Mouse (Mus musculus): ENCODE results near the gene Vsnl1. TPM values are rescaled to one million over a fixed set of nuclear protein-coding genes. Genes with fewer than 3 reads are reported as not detected.

Gene Vsnl1
- not detected in 2 replicates for polyA plus RNA-seq (2015; fragmentation: Nextera tagmentation; extraction: Ambion mirVana)

- Histone ChIP-seq H3K4me1 (ENCODE audit: control insufficient read depth, low read depth, low read length) (no peaks in the 10 kb centered on the region), H3K27ac (ENCODE audit: low read length) (no peak within 1 kb of the TSS), H3K9me3 (replicated peaks; ENCODE audit: control insufficient read depth, low read length) (no peaks in the 10 kb centered on the region), H3K4me2 (ENCODE audit: low read depth, low read length) (peak within 1 kb of the TSS; percentile 35), H3K4me3 (ENCODE audit: low read depth, low read length) (peak within 1 kb of the TSS; percentile 16; the same call in 1 of the 2 replicates), H3K27me3 (ENCODE audit: control insufficient read depth, insufficient read depth, low read depth, low read length) (peaks cover 29% of the 10 kb centered on the region), H3K36me3 (ENCODE audit: control insufficient read depth, insufficient read depth) (no peaks in the 10 kb centered on the region), H3K9ac (ENCODE audit: low read depth, low read length) (no peak within 1 kb of the TSS)
- WGBS (ENCODE audit: insufficient replicate concordance), result 4% methylated on average over 34 of the region's 34 CpGs
- no peak for ATAC-seq (ENCODE audit: low read depth)
Observed at GRCm38 (mm10) chr12:11436497-11437265, at the start of gene Vsnl1. Vsnl1 (minus strand) TSS chr12:11436613.

DNA sequence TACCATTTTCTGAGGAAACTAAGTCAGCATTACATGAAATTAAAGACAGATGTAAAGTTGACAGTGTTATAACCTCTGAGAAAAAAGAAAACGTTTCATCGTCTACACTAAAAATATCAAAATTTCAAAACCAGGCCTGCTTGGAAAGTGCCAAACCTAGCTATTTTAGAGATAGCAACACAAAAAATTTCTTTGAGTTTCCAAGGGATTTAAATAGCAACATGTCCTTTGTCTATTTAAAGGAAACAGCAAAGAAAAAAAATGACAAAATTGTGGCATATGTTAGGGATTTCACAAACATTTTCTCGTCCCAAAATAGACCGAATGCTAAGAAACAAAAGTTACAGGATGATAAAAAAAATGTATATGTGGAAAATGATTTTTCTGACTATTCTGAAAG lies 20.2 kb upstream of the Vsnl1 start:
- peaks cover 6% of the 10 kb centered on the region for H3K27me3 ChIP-seq (ENCODE audit: control insufficient read depth, insufficient read depth, low read depth, low read length)
- ATAC-seq (ENCODE audit: low read depth), result no peak
- H3K4me2 ChIP-seq (ENCODE audit: low read depth, low read length), result no peak overlapping the region
- H3K36me3 ChIP-seq (ENCODE audit: control insufficient read depth, insufficient read depth), result no peaks in the 10 kb centered on the region
- H3K27ac ChIP-seq (ENCODE audit: low read length), result no peak overlapping the region
- 60% methylated on average over 4 of the region's 4 CpGs for WGBS (ENCODE audit: insufficient replicate concordance)
- no peaks in the 10 kb centered on the region for H3K9me3 ChIP-seq (replicated peaks; ENCODE audit: control insufficient read depth, low read length)
- H3K4me3 ChIP-seq (ENCODE audit: low read depth, low read length), result no peak overlapping the region
- H3K9ac ChIP-seq (ENCODE audit: low read depth, low read length), result no peak overlapping the region
- peaks cover 3% of the 10 kb centered on the region for H3K4me1 ChIP-seq (ENCODE audit: control insufficient read depth, low read depth, low read length)

DNA sequence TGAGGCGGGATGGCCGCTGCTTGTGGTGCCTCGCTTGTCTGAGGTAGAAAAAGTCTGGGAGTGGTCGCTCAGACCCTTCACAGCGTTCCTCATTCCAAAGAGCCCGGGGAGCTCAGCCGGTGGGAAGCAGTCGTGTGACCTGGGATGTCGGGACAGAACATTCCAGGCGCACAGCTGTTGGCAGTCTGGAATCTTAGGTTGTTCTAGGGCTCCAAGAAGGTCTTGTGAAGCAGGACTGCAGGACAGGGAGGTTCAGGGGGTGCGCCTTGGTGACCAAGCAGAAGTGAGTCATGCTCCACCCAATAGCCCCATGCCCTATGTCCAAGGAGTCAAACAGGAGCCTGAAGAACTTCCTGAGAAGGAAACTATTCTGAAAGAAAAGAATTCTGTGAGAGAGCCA lies 19.8 kb upstream of the Vsnl1 start:
- Histone ChIP-seq H3K4me1 (ENCODE audit: control insufficient read depth, low read depth, low read length) (peaks cover 3% of the 10 kb centered on the region), H3K4me2 (ENCODE audit: low read depth, low read length) (peak overlapping the region; percentile 61), H3K36me3 (ENCODE audit: control insufficient read depth, insufficient read depth) (no peaks in the 10 kb centered on the region), H3K9me3 (replicated peaks; ENCODE audit: control insufficient read depth, low read length) (no peaks in the 10 kb centered on the region), H3K27ac (ENCODE audit: low read length) (no peak overlapping the region), H3K9ac (ENCODE audit: low read depth, low read length) (no peak overlapping the region), H3K27me3 (ENCODE audit: control insufficient read depth, insufficient read depth, low read depth, low read length) (peaks cover 6% of the 10 kb centered on the region), H3K4me3 (ENCODE audit: low read depth, low read length) (peak overlapping the region; percentile 48)
- WGBS (ENCODE audit: insufficient replicate concordance), result 3% methylated on average over 11 of the region's 11 CpGs
- no peak for ATAC-seq (ENCODE audit: low read depth)

DNA sequence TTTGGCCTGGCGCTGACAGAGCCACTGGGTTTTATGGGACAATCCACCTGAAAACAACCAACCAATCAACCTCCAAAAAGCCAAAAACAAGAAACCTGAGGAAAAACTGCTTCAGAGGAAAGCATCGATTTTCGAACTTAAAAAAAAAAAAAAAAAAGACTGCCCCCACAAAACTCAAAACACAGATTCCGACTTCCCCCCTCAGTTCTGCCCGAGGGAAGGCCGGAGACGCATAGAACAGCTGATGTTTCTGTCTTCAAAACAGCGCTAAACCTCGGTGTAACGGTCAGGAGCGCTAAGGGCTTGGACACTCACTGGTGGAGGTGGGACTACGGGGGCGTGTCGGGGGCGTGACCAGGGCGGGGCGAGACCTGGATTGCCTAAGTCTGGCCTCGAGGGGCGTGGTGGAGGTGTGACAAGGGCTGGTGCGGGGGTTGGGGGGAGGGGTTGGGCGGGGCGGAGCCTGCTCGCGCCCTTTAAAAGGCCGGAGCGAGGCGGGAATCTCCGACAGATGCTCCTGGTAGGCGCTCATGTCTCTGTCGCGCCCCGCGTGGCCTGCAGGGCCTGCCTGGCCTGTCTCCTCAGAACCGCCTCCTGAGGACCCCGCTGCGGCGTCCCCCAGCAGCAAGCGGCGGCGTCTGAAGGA lies 19.3 kb upstream of the Vsnl1 start, which contains the start of gene Rad51ap2:
Gene Rad51ap2, plus strand, starts transcription at position 531 of the 646 bp plus-strand sequence.
- peak; percentile 99 for ATAC-seq (ENCODE audit: low read depth)
- Histone ChIP-seq H3K27ac (ENCODE audit: low read length) (no peak within 1 kb of the TSS), H3K4me2 (ENCODE audit: low read depth, low read length) (peak within 1 kb of the TSS; percentile 61), H3K9me3 (replicated peaks; ENCODE audit: control insufficient read depth, low read length) (no peaks in the 10 kb centered on the region), H3K4me3 (ENCODE audit: low read depth, low read length) (peak within 1 kb of the TSS; percentile 48), H3K27me3 (ENCODE audit: control insufficient read depth, insufficient read depth, low read depth, low read length) (peaks cover 6% of the 10 kb centered on the region), H3K36me3 (ENCODE audit: control insufficient read depth, insufficient read depth) (no peaks in the 10 kb centered on the region), H3K9ac (ENCODE audit: low read depth, low read length) (no peak within 1 kb of the TSS), H3K4me1 (ENCODE audit: control insufficient read depth, low read depth, low read length) (peaks cover 3% of the 10 kb centered on the region)
- under 1% methylated on average over 39 of the region's 40 CpGs for WGBS (ENCODE audit: insufficient replicate concordance)

DNA sequence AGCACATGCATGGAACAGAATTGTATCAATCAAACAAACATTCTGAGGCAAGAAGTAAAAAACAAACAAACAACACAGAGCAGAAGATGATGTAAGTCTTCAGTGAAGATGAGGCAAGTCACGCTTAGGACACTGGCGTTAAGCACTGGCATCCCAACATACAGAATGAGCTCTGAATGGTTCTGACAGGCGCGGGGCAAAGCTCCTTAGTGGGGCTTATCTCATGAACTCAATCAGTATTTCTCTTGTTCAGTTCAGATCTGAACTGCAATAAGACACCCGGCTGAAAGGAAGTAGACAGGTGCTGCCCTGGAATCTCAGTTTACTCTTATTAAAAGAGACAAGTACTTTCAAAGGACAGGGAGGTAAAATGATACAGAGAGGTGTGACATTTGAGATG lies 17.7 kb upstream of the Vsnl1 start:
- WGBS (ENCODE audit: insufficient replicate concordance), result 48% methylated on average over 5 of the region's 5 CpGs
- no peaks in the 10 kb centered on the region for H3K36me3 ChIP-seq (ENCODE audit: control insufficient read depth, insufficient read depth)
- no peak overlapping the region for H3K4me2 ChIP-seq (ENCODE audit: low read depth, low read length)
- no peak overlapping the region for H3K9ac ChIP-seq (ENCODE audit: low read depth, low read length)
- peaks cover 3% of the 10 kb centered on the region for H3K4me1 ChIP-seq (ENCODE audit: control insufficient read depth, low read depth, low read length)
- H3K9me3 ChIP-seq (replicated peaks; ENCODE audit: control insufficient read depth, low read length), result no peaks in the 10 kb centered on the region
- H3K27ac ChIP-seq (ENCODE audit: low read length), result no peak overlapping the region
- ATAC-seq (ENCODE audit: low read depth), result no peak
- H3K4me3 ChIP-seq (ENCODE audit: low read depth, low read length), result no peak overlapping the region
- H3K27me3 ChIP-seq (ENCODE audit: control insufficient read depth, insufficient read depth, low read depth, low read length), result peaks cover 6% of the 10 kb centered on the region

DNA sequence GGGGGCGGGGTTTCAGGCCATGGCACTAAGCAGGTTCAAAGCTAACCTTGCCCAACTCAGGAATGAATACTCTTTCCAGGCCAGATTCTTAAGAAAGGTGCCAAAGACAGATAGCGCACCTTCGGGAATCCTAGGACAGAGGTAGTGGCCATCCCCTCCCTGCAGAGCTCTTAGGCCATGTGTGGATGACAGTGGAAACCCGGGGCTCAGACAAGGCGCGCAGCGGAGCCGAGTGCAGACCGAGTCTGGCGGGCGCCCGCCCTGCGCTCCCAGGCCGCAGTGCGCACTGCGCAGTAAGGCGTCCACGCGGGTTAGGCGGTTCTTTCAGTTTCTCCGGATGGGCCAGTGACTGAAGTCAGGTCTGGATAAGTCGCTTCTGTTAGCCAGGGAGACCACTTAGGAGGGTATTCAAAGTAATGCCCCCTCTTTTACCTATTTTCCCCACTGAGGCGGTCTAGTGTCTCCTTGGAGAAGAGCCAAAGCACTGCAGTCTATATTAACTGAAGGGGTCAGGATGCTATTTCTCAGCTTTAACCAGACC lies 1.6 kb upstream of the Vsnl1 start:
- ATAC-seq (ENCODE audit: low read depth), result no peak
- H3K36me3 ChIP-seq (ENCODE audit: control insufficient read depth, insufficient read depth), result no peaks in the 10 kb centered on the region
- no peak overlapping the region for H3K9ac ChIP-seq (ENCODE audit: low read depth, low read length)
- no peak overlapping the region for H3K4me3 ChIP-seq (ENCODE audit: low read depth, low read length)
- H3K4me2 ChIP-seq (ENCODE audit: low read depth, low read length), result no peak overlapping the region
- H3K27me3 ChIP-seq (ENCODE audit: control insufficient read depth, insufficient read depth, low read depth, low read length), result peaks cover 29% of the 10 kb centered on the region
- H3K4me1 ChIP-seq (ENCODE audit: control insufficient read depth, low read depth, low read length), result no peaks in the 10 kb centered on the region
- H3K9me3 ChIP-seq (replicated peaks; ENCODE audit: control insufficient read depth, low read length), result no peaks in the 10 kb centered on the region
- H3K27ac ChIP-seq (ENCODE audit: low read length), result no peak overlapping the region
- WGBS (ENCODE audit: insufficient replicate concordance), result 24% methylated on average over 23 of the region's 23 CpGs

GRCm38 (mm10) chr12:11437266-11437906 lies 973 bp upstream of the Vsnl1 start:
- no peak overlapping the region for H3K4me3 ChIP-seq (ENCODE audit: low read depth, low read length)
- no peak for ATAC-seq (ENCODE audit: low read depth)

GRCm38 (mm10) chr12:11436023-11436350 lies 426 bp downstream of the Vsnl1 start:
- 5% methylated on average over 12 of the region's 12 CpGs for WGBS (ENCODE audit: insufficient replicate concordance)
- H3K9ac ChIP-seq (ENCODE audit: low read depth, low read length), result no peak overlapping the region
- H3K4me3 ChIP-seq (ENCODE audit: low read depth, low read length), result no peak overlapping the region

More at GRCm38 (mm10) chr12:11437266-11437906, 973 bp upstream of the Vsnl1 start:
- no peak overlapping the region for H3K27ac ChIP-seq (ENCODE audit: low read length)
- no peak overlapping the region for H3K9ac ChIP-seq (ENCODE audit: low read depth, low read length)
- H3K4me1 ChIP-seq (ENCODE audit: control insufficient read depth, low read depth, low read length), result no peaks in the 10 kb centered on the region
- H3K4me2 ChIP-seq (ENCODE audit: low read depth, low read length), result no peak overlapping the region
- H3K36me3 ChIP-seq (ENCODE audit: control insufficient read depth, insufficient read depth), result no peaks in the 10 kb centered on the region
- peaks cover 29% of the 10 kb centered on the region for H3K27me3 ChIP-seq (ENCODE audit: control insufficient read depth, insufficient read depth, low read depth, low read length)
- WGBS (ENCODE audit: insufficient replicate concordance), result 16% methylated on average over 17 of the region's 17 CpGs
- no peaks in the 10 kb centered on the region for H3K9me3 ChIP-seq (replicated peaks; ENCODE audit: control insufficient read depth, low read length)

More at GRCm38 (mm10) chr12:11436023-11436350, 426 bp downstream of the Vsnl1 start:
- Histone ChIP-seq H3K9me3 (replicated peaks; ENCODE audit: control insufficient read depth, low read length) (no peaks in the 10 kb centered on the region), H3K27me3 (ENCODE audit: control insufficient read depth, insufficient read depth, low read depth, low read length) (peaks cover 29% of the 10 kb centered on the region), H3K27ac (ENCODE audit: low read length) (no peak overlapping the region), H3K4me2 (ENCODE audit: low read depth, low read length) (peak overlapping the region; percentile 35; the same call in 1 of the 2 replicates), H3K4me1 (ENCODE audit: control insufficient read depth, low read depth, low read length) (no peaks in the 10 kb centered on the region), H3K36me3 (ENCODE audit: control insufficient read depth, insufficient read depth) (no peaks in the 10 kb centered on the region)
- ATAC-seq (ENCODE audit: low read depth), result no peak
